Mouse (Mus musculus) heart, adult 11 months (tissue): ENCODE results near the gene Cp.
"Not testable (repeated sequence)": the region's sequence is repeated elsewhere in the genome, so short reads cannot be mapped to it uniquely, and the experiment has no call there.

Source experiments
- DNase-seq: peaks from one replicate; pipeline ENCODE4 v3.0.0; 2022

Cp gene

GRCm38 (mm10) chr3:19956885-19957284, at the start of gene Cp:
Gene Cp (plus strand): TSS chr3:19957054.
- DNase-seq, result peak; percentile 91

GRCm38 (mm10) chr3:19948552-19948951, 8.3 kb upstream of the Cp start:
- DNase-seq, result no peak

DNA sequence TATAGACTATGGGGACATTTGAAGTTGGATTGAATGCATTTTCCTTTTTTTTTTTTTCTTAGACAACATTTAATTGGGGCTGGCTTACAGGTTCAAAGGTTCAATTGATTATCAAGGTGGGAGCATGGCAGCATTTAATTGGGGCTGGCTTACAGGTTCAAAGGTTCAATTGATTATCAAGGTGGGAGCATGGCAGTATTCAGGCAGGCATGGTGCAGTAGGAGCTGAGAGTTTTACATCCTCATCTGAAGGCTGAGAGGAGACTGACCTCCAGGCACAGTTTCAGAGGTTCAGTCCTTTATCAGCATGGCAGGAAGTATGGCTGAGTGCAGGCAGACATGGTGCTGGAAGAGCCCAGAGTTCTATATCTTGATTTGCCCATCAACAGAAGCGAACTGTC, 7.5 kb upstream of the Cp start:
- DNase-seq, result not testable (repeated sequence)

DNA sequence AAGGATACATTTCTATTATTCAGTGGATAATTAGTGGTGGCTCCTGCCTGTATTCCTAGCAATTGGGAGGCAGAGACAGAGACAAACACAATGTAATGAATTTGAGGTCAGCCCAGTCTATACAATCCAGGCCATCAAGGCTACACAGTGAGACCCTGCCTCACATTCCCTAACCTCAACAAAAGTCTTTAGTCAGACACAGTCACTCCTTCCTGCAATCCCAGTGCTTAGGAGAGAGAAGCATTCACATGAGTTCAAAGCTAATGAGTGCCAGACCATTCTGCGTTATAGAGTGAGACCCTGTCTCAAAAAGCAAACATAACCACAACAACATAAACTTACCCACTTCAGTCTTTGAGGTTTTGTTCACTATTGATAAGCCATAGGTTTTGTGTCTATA, 3.4 kb upstream of the Cp start:
- DNase-seq, result no peak

DNA sequence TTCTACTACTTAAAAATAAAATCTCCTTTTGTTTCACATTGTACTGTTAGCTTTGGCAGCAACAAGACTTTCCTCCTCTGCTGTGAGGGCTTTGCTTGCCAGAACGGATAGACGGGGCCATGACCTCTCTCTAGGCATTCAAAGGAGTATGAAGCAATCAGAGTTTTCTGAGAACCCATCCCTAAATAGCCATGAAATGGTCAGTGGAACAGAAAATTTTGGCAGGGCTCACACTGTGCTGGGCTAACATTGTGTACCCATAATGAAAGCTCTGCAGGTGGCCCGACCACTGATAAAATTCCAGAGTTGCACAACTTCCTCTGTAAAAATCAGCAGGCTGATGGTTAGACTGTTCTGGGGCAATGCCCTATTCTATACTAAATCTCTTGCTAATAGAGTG, 3.0 kb upstream of the Cp start:
- peak; percentile 99 for DNase-seq

DNA sequence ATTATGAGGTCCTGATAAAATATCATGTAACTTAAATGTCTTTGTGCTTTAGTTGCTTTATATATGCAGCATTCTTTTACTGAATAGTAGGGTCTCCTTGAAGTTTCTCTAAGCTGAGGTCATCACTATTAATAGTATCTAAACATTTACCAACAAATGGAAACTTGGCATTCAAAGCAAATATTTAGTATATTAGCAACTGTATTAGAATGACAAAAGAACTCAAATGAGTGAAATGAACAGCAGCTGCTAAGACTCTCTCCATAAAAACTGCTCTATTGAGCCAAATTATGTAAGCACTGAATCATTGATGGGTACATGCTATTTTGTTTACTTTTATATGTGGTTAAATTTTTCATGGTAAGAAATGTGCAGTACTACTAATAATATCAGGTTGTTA, 1.2 kb downstream of the Cp start:
- no peak for DNase-seq

GRCm38 (mm10) chr3:19958983-19959382, 2.1 kb downstream of the Cp start:
- no peak for DNase-seq

- peak; percentile 90 for DNase-seq
Measured at GRCm38 (mm10) chr3:19960570-19961114, 3.8 kb downstream of the Cp start.

GRCm38 (mm10) chr3:19961341-19961740, 4.5 kb downstream of the Cp start:
- no peak for DNase-seq

GRCm38 (mm10) chr3:19962769-19963513, 6.1 kb downstream of the Cp start:
- no peak for DNase-seq

DNA sequence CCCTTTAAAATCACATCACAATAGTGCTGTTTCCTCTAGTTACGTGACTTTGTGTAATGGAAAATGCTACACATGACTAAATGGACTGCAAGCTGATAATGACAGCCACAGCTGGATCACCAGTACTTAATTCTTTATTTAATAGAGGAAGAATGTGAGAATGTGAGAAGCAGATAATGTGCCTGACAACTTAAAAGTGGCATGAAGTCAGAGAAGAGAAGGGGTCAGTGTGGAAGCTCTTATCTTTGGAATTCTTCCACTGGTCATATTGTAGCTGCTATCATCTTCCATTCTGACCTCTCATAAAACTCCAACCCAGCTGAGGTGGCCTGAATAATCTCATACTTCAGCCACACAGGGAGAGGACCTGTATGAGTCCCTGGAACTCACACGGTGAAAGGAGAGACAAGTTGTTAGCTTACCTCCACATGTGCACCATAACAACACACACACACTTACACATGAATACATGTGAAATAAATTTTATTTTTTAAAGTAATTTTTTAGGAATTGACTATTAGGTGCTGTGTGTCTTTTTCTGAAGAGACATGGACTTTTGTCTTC, 7.9 kb downstream of the Cp start:
- DNase-seq, result no peak

- DNase-seq, result no peak
Measured at GRCm38 (mm10) chr3:19965239-19965638, 8.4 kb downstream of the Cp start.

DNA sequence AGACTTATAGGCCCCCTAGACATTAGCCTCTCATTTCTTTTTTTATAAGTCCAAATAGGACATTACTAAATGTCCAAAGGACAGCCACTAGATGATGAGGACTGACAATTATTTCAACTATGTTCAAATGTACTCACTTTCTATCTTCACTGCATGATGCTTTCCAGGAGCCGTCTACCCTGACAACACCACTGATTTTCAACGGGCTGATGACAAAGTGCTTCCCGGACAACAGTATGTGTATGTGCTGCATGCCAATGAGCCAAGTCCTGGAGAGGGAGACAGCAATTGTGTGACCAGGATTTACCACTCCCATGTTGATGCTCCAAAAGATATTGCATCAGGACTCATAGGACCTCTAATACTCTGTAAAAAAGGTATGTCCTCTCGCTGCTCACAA, 9.2 kb downstream of the Cp start:
- no peak for DNase-seq

DNA sequence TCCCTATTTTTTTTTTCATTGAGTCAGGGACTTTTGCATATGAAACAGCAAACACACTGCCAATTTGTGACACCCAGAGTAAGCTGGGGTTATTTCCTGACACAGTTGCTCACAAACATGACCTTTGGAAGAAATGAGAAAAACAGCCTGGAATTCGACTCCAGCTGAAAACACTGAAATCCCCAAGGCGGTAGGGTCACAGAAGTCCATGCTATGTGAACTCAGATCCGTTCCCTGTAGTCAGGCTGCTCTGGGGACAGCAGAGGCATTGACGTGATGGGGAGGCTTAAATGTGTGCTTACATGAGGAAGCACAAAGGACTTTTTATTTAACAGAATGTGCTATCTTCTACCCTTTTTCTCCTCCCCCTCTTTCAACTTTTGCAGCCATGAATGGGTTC, 21.6 kb downstream of the Cp start:
- peak; percentile 97 for DNase-seq

DNA sequence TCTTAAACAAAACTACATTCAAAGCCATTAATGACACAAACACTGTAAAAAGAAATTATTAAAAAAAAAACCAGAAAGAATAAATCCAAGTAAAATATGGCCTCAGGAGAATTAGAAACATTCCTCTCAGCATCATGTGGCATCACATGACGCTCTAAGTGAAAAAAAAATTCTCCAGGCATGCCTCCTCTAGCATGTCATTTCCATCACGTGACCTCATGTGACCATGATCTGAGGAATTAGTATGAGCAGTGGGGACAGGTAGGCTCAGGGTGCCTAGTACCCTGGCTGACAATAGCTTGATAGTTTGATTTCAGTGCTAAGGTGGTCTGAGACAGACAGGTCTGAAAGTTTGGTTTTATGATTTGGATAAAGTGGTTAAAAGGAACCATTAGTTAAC, 24.3 kb downstream of the Cp start:
- DNase-seq, result no peak

GRCm38 (mm10) chr3:19982846-19983245, 26.0 kb downstream of the Cp start:
- no peak for DNase-seq

DNA sequence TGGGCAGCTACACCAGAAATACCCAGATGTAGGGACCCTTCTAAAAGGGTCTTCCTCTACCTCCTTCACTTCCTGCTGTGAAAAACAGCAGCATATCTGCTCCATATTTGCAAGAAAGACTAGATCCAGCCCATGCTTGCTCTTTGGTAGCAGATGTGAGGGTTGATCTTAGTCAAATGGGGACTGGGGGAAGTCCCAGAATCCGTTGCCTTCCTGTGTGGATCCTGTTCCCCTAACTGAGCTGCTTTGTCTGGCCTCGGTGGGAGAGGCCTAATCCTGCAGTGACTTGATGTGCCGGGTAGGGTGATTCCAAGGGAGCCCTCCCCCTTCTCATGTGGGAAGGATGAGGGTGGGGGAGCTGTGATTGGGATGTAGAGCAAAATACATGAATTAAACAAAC, 29.3 kb downstream of the Cp start:
- no peak for DNase-seq

- no peak for DNase-seq
Measured at GRCm38 (mm10) chr3:19990031-19990430, 33.2 kb downstream of the Cp start.

DNA sequence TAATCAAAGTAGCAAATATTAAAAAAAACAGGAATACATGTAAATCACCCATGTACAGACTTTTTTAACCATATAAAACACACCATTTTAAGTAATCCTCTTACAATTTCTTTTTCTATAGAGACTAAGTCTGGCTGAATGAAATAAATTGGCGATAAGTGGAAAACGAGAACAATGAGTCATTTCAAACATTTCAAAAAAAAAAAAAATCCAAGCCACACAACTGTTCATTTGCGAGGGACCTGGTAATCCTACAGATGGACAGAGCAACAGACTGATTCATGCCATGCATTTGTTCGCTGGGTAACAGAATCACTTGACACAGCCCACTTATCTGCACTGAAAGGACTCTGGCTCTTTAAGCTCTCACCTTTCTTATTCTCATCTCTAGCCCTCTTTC, 35.5 kb downstream of the Cp start:
- DNase-seq, result no peak

DNA sequence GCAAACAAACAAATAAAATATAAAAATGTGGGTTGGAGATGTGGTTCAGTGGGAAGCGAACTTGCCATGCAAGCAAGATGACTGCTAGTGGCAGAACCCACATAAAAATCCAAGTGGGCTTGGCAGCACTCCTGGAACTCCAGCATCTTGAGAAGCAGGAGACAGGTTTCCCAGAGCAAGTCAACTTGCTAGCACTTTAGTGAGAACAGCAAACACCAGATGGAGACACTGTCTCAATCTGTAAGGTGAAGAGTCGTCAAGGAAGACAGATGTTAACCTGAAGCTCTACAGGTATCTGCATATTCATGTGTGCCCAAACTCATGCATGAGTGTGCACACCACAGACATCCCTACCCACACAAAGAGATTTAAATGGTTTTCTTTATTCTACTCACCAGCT, 42.7 kb downstream of the Cp start:
- no peak for DNase-seq

DNA sequence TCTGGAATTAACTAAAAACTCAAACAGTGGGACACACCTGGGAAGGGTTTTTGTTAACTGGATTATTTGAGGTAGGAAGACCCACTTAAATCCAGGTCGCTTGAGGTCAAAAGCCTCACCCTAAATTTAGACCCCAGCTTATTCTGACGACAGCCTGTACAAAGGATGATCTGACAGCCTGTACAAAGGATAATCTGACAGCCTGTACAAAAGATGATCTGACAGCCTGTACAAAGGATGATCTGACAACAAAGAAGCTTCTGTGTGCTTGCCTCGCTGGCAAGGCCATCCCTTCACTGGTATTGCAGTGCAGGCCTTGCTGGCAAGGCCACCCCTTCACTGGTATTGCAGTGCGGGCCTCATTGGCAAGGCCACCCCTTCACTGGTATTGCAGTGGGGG, 44.0 kb downstream of the Cp start:
- no peak for DNase-seq

DNA sequence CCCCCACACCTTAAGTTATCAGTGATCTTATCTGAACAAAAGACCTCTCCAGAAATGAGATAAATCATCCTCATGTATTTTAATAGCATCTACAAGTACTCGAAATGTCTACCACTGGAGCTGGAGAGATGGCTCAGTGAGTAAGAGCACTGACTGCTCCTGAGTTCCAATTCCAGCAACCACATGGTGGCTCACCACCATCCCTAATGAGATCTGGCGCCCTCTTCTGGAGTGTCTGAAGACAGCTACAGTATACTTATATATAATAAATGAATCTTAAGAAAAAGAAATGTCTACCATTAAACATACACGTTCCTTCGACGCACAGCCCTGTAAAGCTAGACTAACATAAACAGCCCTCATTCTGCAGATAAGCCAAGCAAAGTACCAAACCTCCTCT, 45.9 kb downstream of the Cp start:
- no peak for DNase-seq

GRCm38 (mm10) chr3:20004422-20004821, 47.6 kb downstream of the Cp start:
- DNase-seq, result no peak

GRCm38 (mm10) chr3:20005611-20006010, 48.8 kb downstream of the Cp start:
- DNase-seq, result no peak

- DNase-seq, result no peak
Measured at GRCm38 (mm10) chr3:20007275-20007674, 50.4 kb downstream of the Cp start.
